Mouse (Mus musculus) kidney, postnatal 0 days (tissue): ENCODE data around the gene Mcrip2. TPM values are rescaled to one million over a fixed set of nuclear protein-coding genes. Genes with fewer than 3 reads are reported as not detected.
A peak's percentile ranks its signal among the peaks of the same experiment; 100 is the strongest.

Source experiments
- ATAC-seq: fragments of 200-750 bp; cut with Nextera tagmentation; replicated peaks from 2 replicates; pipeline ENCODE4 v1.8.0; 2017; ENCODE audit warnings: low read depth, moderate number of reproducible peaks, moderate TSS enrichment, moderate library complexity; ENCODE audit not compliant: low FRiP score
- DNase-seq: peaks from one replicate; pipeline ENCODE4 v3.0.0-alpha.2; 2016; ENCODE audit warnings: low spot score
- H3K27ac ChIP-seq: fragments of 300-500 bp; sonication (generic); 2 replicates; pipeline ENCODE4 v1.5.1; 2014; ENCODE audit warnings: mild to moderate bottlenecking
- H3K27me3 ChIP-seq: fragments of 300-500 bp; sonication (generic); 2 replicates; pipeline ENCODE4 v1.6.1; 2014; ENCODE audit warnings: low read length, mixed read lengths; ENCODE audit not compliant: insufficient read depth
- H3K36me3 ChIP-seq: fragments of 300-500 bp; sonication (generic); 2 replicates; pipeline ENCODE4 v1.6.1; 2014; ENCODE audit warnings: low read length, mixed read lengths; ENCODE audit not compliant: insufficient read depth
- H3K4me1 ChIP-seq: fragments of 300-500 bp; sonication (generic); replicated peaks from 2 replicates; pipeline ENCODE4 v1.6.1; 2014; ENCODE audit warnings: antibody characterized with exemption, low read length, mixed read lengths; ENCODE audit not compliant: insufficient read depth
- H3K4me2 ChIP-seq: fragments of 300-500 bp; sonication (generic); 2 replicates; pipeline ENCODE4 v1.6.1; 2014; ENCODE audit warnings: mild to moderate bottlenecking, low read length, moderate library complexity, mixed read lengths
- H3K4me3 ChIP-seq: fragments of 300-500 bp; sonication (generic); replicated peaks from 2 replicates; pipeline ENCODE4 v1.5.1; 2014; ENCODE audit warnings: low read depth, low read length
- H3K9ac ChIP-seq: fragments of 300-500 bp; sonication (generic); 2 replicates; pipeline ENCODE4 v1.6.1; 2014; ENCODE audit warnings: low read depth, low read length
- H3K9me3 ChIP-seq: fragments of 300-500 bp; sonication (generic); replicated peaks from 2 replicates; pipeline ENCODE4 v1.6.1; 2016; ENCODE audit warnings: low read length, inconsistent platforms, mixed read lengths
- CTCF ChIP-seq: IDR thresholded peaks from 2 replicates; pipeline ENCODE4 v1.5.1; 2016; ENCODE audit warnings: antibody characterized with exemption, low read depth, mild to moderate bottlenecking, moderate library complexity
- WGBS: fragments of 180-500 bp; shearing (Covaris S2); extraction: QIAGEN DNeasy Blood & Tissue Kit; methylation state at CpG from one replicate; pipeline ENCODE4 v1.1.7; 2014; 5-methylcytosine and 5-hydroxymethylcytosine counted together
- polyA plus RNA-seq: library from polyadenylated mRNA; unstranded; fragments of >200 nt; fragmentation: Nextera tagmentation; extraction: Ambion mirVana; gene quantifications from 2 replicates; pipeline ENCODE4 v1.2.1, GENCODE M21; 2015

Gene Mcrip2
- polyA plus RNA-seq, 1 experiment from 2014 or later = 138 TPM

- no peak for ATAC-seq
- Histone ChIP-seq H3K4me3 (no peak overlapping the region), H3K4me2 (no peak overlapping the region), H3K36me3 (0 out of 2 replicates have a peak, but pooled peaks cover 26% of the 10 kb centered on the region), H3K4me1 (0 out of 2 replicates have a peak, but pooled peaks cover 8% of the 10 kb centered on the region), H3K27ac (no peak overlapping the region), H3K27me3 (no peaks in the 10 kb centered on the region), H3K9ac (no peak overlapping the region), H3K9me3 (no peaks in the 10 kb centered on the region)
- WGBS = 36% methylated on average over 5 of the region's 5 CpGs
- no peak for DNase-seq
- TF ChIP-seq CTCF = no peak
Measured at GRCm38 (mm10) chr17:25882306-25882705, 13.7 kb upstream of the Mcrip2 start.

- Histone ChIP-seq H3K27me3 (no peaks in the 10 kb centered on the region), H3K27ac (no peak overlapping the region), H3K36me3 (0 out of 2 replicates have a peak, but pooled peaks cover 26% of the 10 kb centered on the region), H3K4me3 (no peak overlapping the region), H3K4me2 (no peak overlapping the region), H3K9me3 (no peaks in the 10 kb centered on the region), H3K9ac (no peak overlapping the region), H3K4me1 (0 out of 2 replicates have a peak, but pooled peaks cover 8% of the 10 kb centered on the region)
- whole genome bisulfite sequencing = 27% methylated on average over 4 of the region's 4 CpGs
- ATAC-seq = no peak
- no peak for DNase-seq
- TF ChIP-seq CTCF = no peak
Measured at GRCm38 (mm10) chr17:25881691-25882090, 13.1 kb upstream of the Mcrip2 start.

GRCm38 (mm10) chr17:25880913-25881641, 12.5 kb upstream of the Mcrip2 start:
- DNase-seq = no peak
- H3K27ac ChIP-seq = no peak overlapping the region
- H3K4me2 ChIP-seq = no peak overlapping the region
- H3K9me3 ChIP-seq = no peaks in the 10 kb centered on the region
- no peak for TF ChIP-seq CTCF
- peaks cover 14% of the 10 kb centered on the region for H3K4me1 ChIP-seq
- 0 out of 2 replicates have a peak, but pooled peaks cover 26% of the 10 kb centered on the region for H3K36me3 ChIP-seq
- ATAC-seq = no peak
- no peak overlapping the region for H3K9ac ChIP-seq
- WGBS = 19% methylated on average over 5 of the region's 5 CpGs
- no peak overlapping the region for H3K4me3 ChIP-seq
- H3K27me3 ChIP-seq = no peaks in the 10 kb centered on the region

- Histone ChIP-seq H3K27ac (no peak within 1 kb of the TSS), H3K9ac (no peak within 1 kb of the TSS), H3K9me3 (no peaks in the 10 kb centered on the region), H3K27me3 (no peaks in the 10 kb centered on the region), H3K4me1 (peaks cover 17% of the 10 kb centered on the region), H3K4me2 (no peak within 1 kb of the TSS), H3K36me3 (0 out of 2 replicates have a peak, but pooled peaks cover 26% of the 10 kb centered on the region), H3K4me3 (no peak within 1 kb of the TSS)
- TF ChIP-seq CTCF = no peak
- no peak for ATAC-seq
- 29% methylated on average over 5 of the region's 5 CpGs for whole genome bisulfite sequencing
- peak; percentile 22 for DNase-seq
Measured at GRCm38 (mm10) chr17:25880196-25880910, 11.8 kb upstream of the Mcrip2 start, which contains the start of gene Wfikkn1. Wfikkn1 (minus strand) TSS chr17:25880858.

GRCm38 (mm10) chr17:25879750-25880149, 11.2 kb upstream of the Mcrip2 start:
- Histone ChIP-seq H3K27me3 (no peaks in the 10 kb centered on the region), H3K4me2 (no peak overlapping the region), H3K27ac (no peak overlapping the region), H3K9me3 (no peaks in the 10 kb centered on the region), H3K4me1 (peaks cover 17% of the 10 kb centered on the region), H3K4me3 (no peak overlapping the region), H3K9ac (no peak overlapping the region), H3K36me3 (0 out of 2 replicates have a peak, but pooled peaks cover 26% of the 10 kb centered on the region)
- DNase-seq = no peak
- 58% methylated on average over 8 of the region's 8 CpGs for WGBS
- no peak for TF ChIP-seq CTCF
- ATAC-seq = no peak

- H3K36me3 ChIP-seq = 0 out of 2 replicates have a peak, but pooled peaks cover 21% of the 10 kb centered on the region
- peak; percentile 62 for TF ChIP-seq CTCF
- no peak overlapping the region for H3K9ac ChIP-seq
- H3K4me3 ChIP-seq = no peak overlapping the region
- H3K27me3 ChIP-seq = no peaks in the 10 kb centered on the region
- ATAC-seq (no peak), DNase-seq (peak; percentile 31)
- H3K9me3 ChIP-seq = no peaks in the 10 kb centered on the region
- no peak overlapping the region for H3K4me2 ChIP-seq
- 56% methylated on average over 4 of the region's 4 CpGs for WGBS
- H3K27ac ChIP-seq = no peak overlapping the region
- H3K4me1 ChIP-seq = peaks cover 17% of the 10 kb centered on the region
Measured at GRCm38 (mm10) chr17:25879261-25879660, 10.7 kb upstream of the Mcrip2 start.
